Mouse (Mus musculus) lung, embryonic 16.5 days (tissue): ENCODE measurements at regions not wholly inside any gene's neighbourhood (a gene's known extent, or its start where the extent isn't known, plus 50 kb on each side); places are given as distances from the start of the nearest gene placed in this dataset.
A peak's percentile ranks its signal among the peaks of the same experiment; 100 is the strongest.

ENCODE experiments used
- ATAC-seq: fragments of 200-750 bp; cut with Nextera tagmentation; 2 replicates; pipeline ENCODE4 v1.8.0; 2017; ENCODE audit warnings: low read depth, mild to moderate bottlenecking, moderate library complexity
- H3K27ac ChIP-seq: fragments of 300-500 bp; sonication (generic); 2 replicates; pipeline ENCODE4 v1.5.1; 2014; ENCODE audit warnings: mild to moderate bottlenecking, control low read depth, low read length
- H3K27me3 ChIP-seq: fragments of 300-500 bp; sonication (generic); 2 replicates; pipeline ENCODE4 v1.6.1; 2014; ENCODE audit warnings: low read depth, low read length, mixed read lengths; ENCODE audit not compliant: control insufficient read depth, insufficient read depth
- H3K36me3 ChIP-seq: fragments of 300-500 bp; sonication (generic); 2 replicates; pipeline ENCODE4 v1.6.1; 2014; ENCODE audit warnings: low read length; ENCODE audit not compliant: control insufficient read depth, insufficient read depth
- H3K4me1 ChIP-seq: fragments of 300-500 bp; sonication (generic); replicated peaks from 2 replicates; pipeline ENCODE4 v1.6.1; 2014; ENCODE audit warnings: low read length, mixed read lengths; ENCODE audit not compliant: control insufficient read depth, insufficient read depth
- H3K4me2 ChIP-seq: fragments of 300-500 bp; sonication (generic); 2 replicates; pipeline ENCODE4 v1.6.1; 2014; ENCODE audit warnings: low read depth, low read length, control low read depth
- H3K4me3 ChIP-seq: fragments of 300-500 bp; sonication (generic); 2 replicates; pipeline ENCODE4 v1.5.1; 2014; ENCODE audit warnings: mild to moderate bottlenecking, low read length, control low read depth
- H3K9ac ChIP-seq: fragments of 300-500 bp; sonication (generic); 2 replicates; pipeline ENCODE4 v1.6.1; 2014; ENCODE audit warnings: low read length, control low read depth
- H3K9me3 ChIP-seq: fragments of 300-500 bp; sonication (generic); 2 replicates; pipeline ENCODE4 v1.6.1; 2016; ENCODE audit warnings: low read length; ENCODE audit not compliant: control insufficient read depth
- WGBS: fragments of 180-500 bp; shearing (Covaris S2); extraction: QIAGEN DNeasy Blood & Tissue Kit; methylation state at CpG from one replicate; pipeline ENCODE4 v1.1.7; 2014; 5-methylcytosine and 5-hydroxymethylcytosine counted together

- no peak overlapping the region for H3K27ac ChIP-seq
- no peaks in the 10 kb centered on the region for H3K9me3 ChIP-seq
- H3K27me3 ChIP-seq, result no peaks in the 10 kb centered on the region
- H3K36me3 ChIP-seq, result no peaks in the 10 kb centered on the region
- no peak overlapping the region for H3K4me3 ChIP-seq
- 44% methylated on average over 1 of the region's 1 CpGs for WGBS
- no peak overlapping the region for H3K9ac ChIP-seq
- H3K4me1 ChIP-seq, result no peaks in the 10 kb centered on the region
- no peak overlapping the region for H3K4me2 ChIP-seq
- no peak for ATAC-seq
Observed at GRCm38 (mm10) chr12:92672396-92672795, 823.4 kb upstream of the Sel1l start.

GRCm38 (mm10) chr12:92646634-92647033, 797.7 kb upstream of the Sel1l start:
- Histone ChIP-seq H3K27ac (no peak overlapping the region), H3K36me3 (no peaks in the 10 kb centered on the region), H3K9me3 (no peaks in the 10 kb centered on the region), H3K4me2 (no peak overlapping the region), H3K4me1 (no peaks in the 10 kb centered on the region), H3K9ac (no peak overlapping the region), H3K4me3 (no peak overlapping the region), H3K27me3 (no peaks in the 10 kb centered on the region)
- ATAC-seq, result no peak
- 73% methylated on average over 2 of the region's 2 CpGs for WGBS

GRCm38 (mm10) chr12:92645006-92645624, 796.2 kb upstream of the Sel1l start:
- no peaks in the 10 kb centered on the region for H3K27me3 ChIP-seq
- WGBS, result 52% methylated on average over 4 of the region's 4 CpGs
- no peaks in the 10 kb centered on the region for H3K4me1 ChIP-seq
- H3K9ac ChIP-seq, result no peak overlapping the region
- no peak for ATAC-seq
- no peak overlapping the region for H3K4me2 ChIP-seq
- H3K36me3 ChIP-seq, result no peaks in the 10 kb centered on the region
- no peak overlapping the region for H3K4me3 ChIP-seq
- H3K9me3 ChIP-seq, result no peaks in the 10 kb centered on the region
- no peak overlapping the region for H3K27ac ChIP-seq

GRCm38 (mm10) chr12:92619120-92619519, 770.2 kb upstream of the Sel1l start:
- Histone ChIP-seq H3K4me2 (no peak overlapping the region), H3K4me1 (no peaks in the 10 kb centered on the region), H3K36me3 (no peaks in the 10 kb centered on the region), H3K27me3 (no peaks in the 10 kb centered on the region), H3K4me3 (no peak overlapping the region), H3K27ac (no peak overlapping the region), H3K9ac (no peak overlapping the region), H3K9me3 (no peaks in the 10 kb centered on the region)
- peak; percentile 78 for ATAC-seq

GRCm38 (mm10) chr12:92618519-92618918, 769.6 kb upstream of the Sel1l start:
- Histone ChIP-seq H3K9me3 (no peaks in the 10 kb centered on the region), H3K36me3 (no peaks in the 10 kb centered on the region), H3K4me2 (no peak overlapping the region), H3K4me1 (no peaks in the 10 kb centered on the region), H3K27ac (0 out of 2 replicates have a peak overlapping the region, but pooled peaks have one; percentile 8), H3K27me3 (no peaks in the 10 kb centered on the region), H3K4me3 (no peak overlapping the region), H3K9ac (no peak overlapping the region)
- peak; percentile 68 for ATAC-seq
- WGBS, result 29% methylated on average over 2 of the region's 2 CpGs

DNA sequence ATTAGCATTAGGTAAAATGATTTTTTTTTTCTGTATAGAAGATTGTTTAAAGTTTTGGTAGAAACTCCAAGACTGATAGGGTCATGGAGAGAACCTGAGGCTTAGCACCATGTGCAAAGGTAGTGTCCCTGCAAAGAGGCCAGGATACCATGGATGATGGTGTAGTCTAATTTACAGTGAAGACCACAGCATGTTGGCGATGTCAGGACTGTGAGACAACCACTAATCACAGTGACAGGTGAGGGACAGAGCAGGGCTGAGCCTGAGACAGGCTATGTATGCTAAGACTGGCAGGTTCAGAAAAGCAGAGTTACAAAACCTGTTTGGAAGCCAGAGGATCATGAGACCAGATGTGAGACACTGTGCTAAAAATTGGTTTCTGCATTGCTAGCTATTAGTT, 752.7 kb upstream of the Sel1l start:
- Histone ChIP-seq H3K4me1 (no peaks in the 10 kb centered on the region), H3K36me3 (no peaks in the 10 kb centered on the region), H3K27ac (no peak overlapping the region), H3K27me3 (no peaks in the 10 kb centered on the region), H3K4me2 (no peak overlapping the region), H3K4me3 (no peak overlapping the region), H3K9ac (no peak overlapping the region), H3K9me3 (no peaks in the 10 kb centered on the region)
- no peak for ATAC-seq
- WGBS, result 64% methylated on average over 1 of the region's 1 CpGs

GRCm38 (mm10) chr12:92589725-92590124, 740.8 kb upstream of the Sel1l start:
- no peak overlapping the region for H3K4me3 ChIP-seq
- no peaks in the 10 kb centered on the region for H3K4me1 ChIP-seq
- WGBS, result 67% methylated on average over 2 of the region's 2 CpGs
- ATAC-seq, result no peak
- no peaks in the 10 kb centered on the region for H3K9me3 ChIP-seq
- no peak overlapping the region for H3K9ac ChIP-seq
- no peak overlapping the region for H3K4me2 ChIP-seq
- H3K27me3 ChIP-seq, result no peaks in the 10 kb centered on the region
- H3K27ac ChIP-seq, result no peak overlapping the region
- H3K36me3 ChIP-seq, result no peaks in the 10 kb centered on the region

GRCm38 (mm10) chr12:92589305-92589704, 740.3 kb upstream of the Sel1l start:
- H3K27ac ChIP-seq, result no peak overlapping the region
- ATAC-seq, result no peak
- H3K4me3 ChIP-seq, result no peak overlapping the region
- no peak overlapping the region for H3K9ac ChIP-seq
- no peaks in the 10 kb centered on the region for H3K36me3 ChIP-seq
- no peak overlapping the region for H3K4me2 ChIP-seq
- 64% methylated on average over 6 of the region's 6 CpGs for WGBS
- no peaks in the 10 kb centered on the region for H3K27me3 ChIP-seq
- H3K4me1 ChIP-seq, result no peaks in the 10 kb centered on the region
- H3K9me3 ChIP-seq, result no peaks in the 10 kb centered on the region

DNA sequence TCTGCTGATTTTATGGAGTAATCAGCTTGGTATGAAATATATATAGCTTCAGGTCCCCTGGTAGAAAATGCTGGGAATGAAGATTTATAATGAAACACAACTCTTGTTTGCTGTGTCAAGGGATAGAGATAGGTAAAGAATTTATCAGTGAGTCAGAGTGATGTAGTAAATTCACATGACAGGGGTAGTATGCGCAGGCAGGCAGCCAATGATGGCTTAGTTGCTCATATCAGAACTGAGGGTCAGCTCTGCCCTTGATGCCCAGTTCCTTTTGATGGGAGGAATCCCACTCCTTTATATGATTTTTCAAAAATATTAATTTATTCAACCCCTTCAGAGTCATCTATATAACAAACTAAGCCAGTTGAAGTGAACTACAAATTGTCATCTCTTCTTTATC, 729.6 kb upstream of the Sel1l start:
- no peak for ATAC-seq
- no peak overlapping the region for H3K9ac ChIP-seq
- 84% methylated on average over 1 of the region's 1 CpGs for WGBS
- no peak overlapping the region for H3K4me2 ChIP-seq
- no peaks in the 10 kb centered on the region for H3K27me3 ChIP-seq
- no peaks in the 10 kb centered on the region for H3K36me3 ChIP-seq
- H3K27ac ChIP-seq, result no peak overlapping the region
- no peaks in the 10 kb centered on the region for H3K9me3 ChIP-seq
- H3K4me3 ChIP-seq, result no peak overlapping the region
- H3K4me1 ChIP-seq, result no peaks in the 10 kb centered on the region
